Mouse (Mus musculus): ENCODE data around the gene Xrcc3.

GRCm38 (mm10) chr12:111816967-111817366 lies 3.3 kb upstream of the Xrcc3 start:
- TF ChIP-seq POLR2A (IDR thresholded peaks at IDR 0.05; ENCODE audit: low read depth, low read length) = no peak
- TF ChIP-seq CTCF (conservative IDR thresholded peaks at IDR 0.05; ENCODE audit: insufficient read depth, insufficient read length, low read depth, low read length) = 0 out of 2 replicates have a peak, but pooled peaks have one; percentile 1
